Mouse (Mus musculus) cerebellum, adult 2 months (tissue): ENCODE measurements at regions not wholly inside any gene's neighbourhood (a gene's known extent, or its start where the extent isn't known, plus 50 kb on each side); places are given as distances from the start of the nearest gene placed in this dataset.
A peak's percentile ranks its signal among the peaks of the same experiment; 100 is the strongest.
"Not testable (repeated sequence)": the region's sequence is repeated elsewhere in the genome, so short reads cannot be mapped to it uniquely, and the experiment has no call there.

Experiments used
- DNase-seq, 2 experiments: peaks; one replicate each; pipeline ENCODE4 v3.0.0; 2021
- H3K27ac ChIP-seq: fragments of 200-500 bp; 2 replicates; pipeline ENCODE4 v1.5.1; 2012; ENCODE audit warnings: low read length, control low read depth, inconsistent platforms; ENCODE audit not compliant: insufficient read depth
- H3K27me3 ChIP-seq: fragments of 200-500 bp; 2 replicates; pipeline ENCODE4 v1.6.1; 2012; ENCODE audit warnings: inconsistent platforms, mild to moderate bottlenecking, low read length, moderate library complexity; ENCODE audit not compliant: control insufficient read depth, insufficient read depth
- H3K4me1 ChIP-seq: fragments of 200-500 bp; 2 replicates; pipeline ENCODE4 v1.6.1; 2011; ENCODE audit warnings: low read length; ENCODE audit not compliant: control insufficient read depth, insufficient read depth
- H3K4me3 ChIP-seq: fragments of 200-500 bp; replicated peaks from 2 replicates; pipeline ENCODE3; 2011; ENCODE audit warnings: mild to moderate bottlenecking, low read depth, low read length, control low read depth; ENCODE audit not compliant: insufficient read depth
- CTCF ChIP-seq: fragments of 200-500 bp; IDR thresholded peaks from 2 replicates; pipeline ENCODE4 v1.5.1; 2011; ENCODE audit warnings: low read depth, mild to moderate bottlenecking, control low read depth, low read length, moderate library complexity, borderline replicate concordance; ENCODE audit not compliant: insufficient read depth
- POLR2A ChIP-seq: fragments of 200-500 bp; IDR thresholded peaks from 2 replicates; pipeline ENCODE4 v1.6.1; 2011; ENCODE audit warnings: low read length, control low read depth, borderline replicate concordance; ENCODE audit not compliant: insufficient read depth
- WGBS: fragments of 180-500 bp; shearing (Covaris S2); methylation state at CpG from one replicate; pipeline ENCODE4 v1.1.7; 2018; 5-methylcytosine and 5-hydroxymethylcytosine counted together

DNA sequence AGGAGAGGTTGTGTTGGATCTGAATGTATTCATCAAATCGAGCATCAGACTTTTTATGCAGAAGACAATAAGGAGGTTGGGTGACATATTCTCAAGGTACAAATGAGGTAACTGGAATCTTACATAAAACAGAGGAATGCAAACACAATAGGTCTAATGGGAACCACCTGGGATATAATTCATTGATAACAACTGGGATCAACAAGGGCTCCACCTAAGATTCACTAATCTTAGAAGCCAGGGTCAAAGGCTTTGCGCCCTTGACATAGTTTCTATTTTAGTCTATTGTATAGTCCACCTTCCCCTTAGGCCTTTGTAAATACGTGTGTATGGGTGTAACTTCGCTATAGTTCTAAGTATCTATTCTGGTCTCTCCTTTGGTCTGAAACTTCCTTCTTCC is 269.0 kb downstream of the Ankrd7 start:
- not testable (repeated sequence) for H3K4me1 ChIP-seq, H3K4me3 ChIP-seq, H3K27ac ChIP-seq, H3K27me3 ChIP-seq, DNase-seq
- WGBS, result 96% methylated on average over 4 of the region's 4 CpGs

DNA sequence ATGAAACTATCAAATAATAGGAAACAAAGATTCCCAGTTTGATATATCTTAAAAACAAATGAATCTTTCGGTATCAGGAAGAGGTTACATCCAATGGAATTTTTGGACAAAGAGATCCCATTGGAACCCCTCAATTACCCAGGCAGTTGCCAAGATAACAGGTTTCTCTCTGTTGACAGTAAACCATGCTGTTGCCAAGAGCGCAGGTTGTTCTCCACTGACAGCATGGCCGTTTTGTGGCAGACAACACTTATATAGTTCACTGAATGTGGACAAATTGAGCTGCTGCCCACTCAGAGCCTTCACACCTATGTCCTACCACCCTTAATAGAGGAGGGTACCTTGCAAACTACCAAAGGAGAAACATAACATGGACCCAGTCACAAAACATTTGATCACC is 297.4 kb downstream of the Ankrd7 start:
- H3K4me1 ChIP-seq, result peaks cover 5% of the 10 kb centered on the region; the same call in 1 of the 2 replicates
- no peak overlapping the region; the same call in 1 of the 2 replicates for H3K27ac ChIP-seq
- DNase-seq, result peak; percentile 40 to 75
- H3K4me3 ChIP-seq, result no peak overlapping the region
- TF ChIP-seq CTCF (no peak), POLR2A (no peak)
- H3K27me3 ChIP-seq, result no peaks in the 10 kb centered on the region
- 13% methylated on average over 3 of the region's 3 CpGs for WGBS

DNA sequence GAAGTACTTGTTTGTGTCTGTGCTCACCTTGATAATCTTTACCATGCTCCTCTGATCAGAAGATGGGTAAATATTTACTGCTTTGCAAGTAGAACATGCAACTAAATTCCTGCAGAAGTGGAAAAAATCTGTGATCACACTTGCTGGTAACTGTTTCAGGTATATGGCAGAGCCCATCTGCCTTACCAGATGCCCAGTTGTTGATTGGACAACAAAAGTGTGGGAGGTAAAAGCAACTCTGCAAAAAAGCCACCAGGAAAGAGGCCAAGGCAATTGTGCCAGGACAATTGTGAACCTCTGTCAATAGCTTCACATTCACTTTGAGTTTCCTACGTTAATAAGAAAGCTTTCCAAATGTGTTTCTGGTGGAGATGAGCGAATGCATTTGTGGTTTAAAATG is 298.1 kb downstream of the Ankrd7 start:
- Histone ChIP-seq H3K27ac (no peak overlapping the region), H3K4me3 (no peak overlapping the region), H3K4me1 (peaks cover 5% of the 10 kb centered on the region; the same call in 1 of the 2 replicates), H3K27me3 (no peaks in the 10 kb centered on the region)
- TF ChIP-seq CTCF (no peak), POLR2A (no peak)
- WGBS, result 33% methylated on average over 2 of the region's 2 CpGs
- peak; percentile 48 to 73 for DNase-seq
